Mouse (Mus musculus) CH12.LX (cell line): ENCODE measurements around the gene Oaz1. TPM values are rescaled to one million over a fixed set of nuclear protein-coding genes. Genes with fewer than 3 reads are reported as not detected.

Source experiments
- DNase-seq: peaks from one replicate; pipeline ENCODE4 v3.0.0-alpha.2; 2013; ENCODE audit errors: extremely low read depth
- H3K27ac ChIP-seq: 2 replicates; pipeline ENCODE4 v1.5.1; 2012; ENCODE audit warnings: low read depth, mild to moderate bottlenecking, control low read depth, moderate library complexity; ENCODE audit not compliant: insufficient read depth
- H3K27me3 ChIP-seq: replicated peaks from 2 replicates; pipeline ENCODE3; 2012; ENCODE audit warnings: inconsistent platforms
- H3K36me3 ChIP-seq, 2 experiments: replicated peaks in 1 of 2; 2 replicates each; pipeline versions ENCODE3 to v1.6.1; 2012; ENCODE audit warnings: inconsistent platforms in 1 of 2, low read length in 1 of 2, mild to moderate bottlenecking in 1 of 2, mixed read lengths in 1 of 2, moderate library complexity in 1 of 2; ENCODE audit not compliant: control insufficient read depth in 1 of 2, insufficient read depth in 1 of 2
- H3K4me1 ChIP-seq, 2 experiments: 2 replicates each; pipeline ENCODE4 v1.6.1; 2012; ENCODE audit warnings: inconsistent platforms in 1 of 2, moderate library complexity in 1 of 2; ENCODE audit not compliant: insufficient read depth in 2 of 2, control insufficient read depth in 1 of 2
- H3K4me2 ChIP-seq: 2 replicates; pipeline ENCODE4 v1.6.1; 2012; ENCODE audit warnings: low read depth, mild to moderate bottlenecking, control low read depth; ENCODE audit not compliant: poor library complexity, insufficient read depth, severe bottlenecking
- H3K4me3 ChIP-seq, 3 experiments: fragments of 150-350 bp in 1 of 3; sonication (generic) in 1 of 3; replicated peaks in 1 of 3; 2 replicates each; pipeline versions ENCODE3 to v1.5.1; 2011 to 2012; ENCODE audit warnings: low read depth in 2 of 3, low read length in 2 of 3, mild to moderate bottlenecking in 2 of 3, moderate library complexity in 2 of 3, control low read depth in 1 of 3, improper control_type of control experiment in 1 of 3, inconsistent platforms in 1 of 3, mixed read lengths in 1 of 3; ENCODE audit not compliant: poor library complexity in 1 of 3
- H3K79me2 ChIP-seq: replicated peaks from 2 replicates; pipeline ENCODE4 v1.6.1; 2012; ENCODE audit warnings: mild to moderate bottlenecking, moderate library complexity; ENCODE audit not compliant: control insufficient read depth, poor library complexity, insufficient read depth, severe bottlenecking; ENCODE audit errors: extremely low read depth
- H3K9ac ChIP-seq: 2 replicates; pipeline ENCODE4 v1.6.1; 2012; ENCODE audit warnings: low read depth, mild to moderate bottlenecking, control low read depth, moderate library complexity; ENCODE audit not compliant: insufficient read depth
- H3K9me3 ChIP-seq: replicated peaks from 2 replicates; pipeline ENCODE3; 2012; ENCODE audit warnings: low read length, inconsistent platforms, mixed read lengths
- BHLHE40 ChIP-seq: IDR thresholded peaks from 2 replicates; pipeline ENCODE4 v1.6.1; 2011; ENCODE audit warnings: mild to moderate bottlenecking, low read depth, low read length, improper control_type of control experiment
- CHD1 ChIP-seq: IDR thresholded peaks from 2 replicates; pipeline ENCODE4 v1.6.1; 2012; ENCODE audit warnings: low read depth, low read length, improper control_type of control experiment, inconsistent platforms
- CTCF ChIP-seq, 2 experiments: IDR thresholded peaks in 1 of 2; conservative IDR thresholded peaks in 1 of 2; 2 replicates each; pipeline ENCODE4 v1.5.1; 2011 to 2012; ENCODE audit warnings: low read depth in 2 of 2, low read length in 2 of 2, improper control_type of control experiment in 1 of 2, inconsistent platforms in 1 of 2, mild to moderate bottlenecking in 1 of 2, moderate library complexity in 1 of 2
- E2F4 ChIP-seq: IDR thresholded peaks from 2 replicates; pipeline ENCODE4 v1.6.1; 2011; ENCODE audit warnings: low read depth, low read length, improper control_type of control experiment; ENCODE audit not compliant: insufficient replicate concordance
- ELF1 ChIP-seq: IDR thresholded peaks from 2 replicates; pipeline ENCODE4 v1.6.1; 2014; ENCODE audit warnings: low read depth, mild to moderate bottlenecking, inconsistent platforms, low read length, improper control_type of control experiment
- EP300 ChIP-seq: IDR thresholded peaks from 2 replicates; pipeline ENCODE4 v1.6.1; 2011; ENCODE audit warnings: low read length, improper control_type of control experiment
- ETS1 ChIP-seq: conservative IDR thresholded peaks from 2 replicates; pipeline ENCODE4 v1.6.1; 2012; ENCODE audit warnings: low read depth, mild to moderate bottlenecking, inconsistent platforms, low read length, improper control_type of control experiment, moderate library complexity
- HCFC1 ChIP-seq: IDR thresholded peaks from 2 replicates; pipeline ENCODE4 v1.6.1; 2012; ENCODE audit warnings: low read depth, mild to moderate bottlenecking, inconsistent platforms, low read length, improper control_type of control experiment
- IRF4 ChIP-seq: IDR thresholded peaks from 2 replicates; pipeline ENCODE4 v1.6.1; 2014; ENCODE audit warnings: low read depth, mild to moderate bottlenecking, inconsistent platforms, low read length, improper control_type of control experiment
- JUND ChIP-seq: conservative IDR thresholded peaks from 2 replicates; pipeline ENCODE4 v1.6.1; 2011; ENCODE audit warnings: low read depth, low read length, improper control_type of control experiment
- MAZ ChIP-seq: IDR thresholded peaks from 2 replicates; pipeline ENCODE4 v1.6.1; 2012; ENCODE audit warnings: low read depth, mild to moderate bottlenecking, inconsistent platforms, low read length, improper control_type of control experiment, moderate library complexity
- MEF2A ChIP-seq: IDR thresholded peaks from 2 replicates; pipeline ENCODE4 v1.6.1; 2014; ENCODE audit warnings: low read depth, mild to moderate bottlenecking, inconsistent platforms, low read length, improper control_type of control experiment, borderline replicate concordance
- NELFE ChIP-seq: IDR thresholded peaks from 2 replicates; pipeline ENCODE4 v1.6.1; 2011; ENCODE audit warnings: low read depth, low read length, improper control_type of control experiment
- NRF1 ChIP-seq: IDR thresholded peaks from 2 replicates; pipeline ENCODE4 v1.6.1; 2014; ENCODE audit warnings: low read depth, mild to moderate bottlenecking, inconsistent platforms, low read length, improper control_type of control experiment, moderate library complexity
- POLR2A ChIP-seq: IDR thresholded peaks from 2 replicates; pipeline ENCODE4 v1.6.1; 2011; ENCODE audit warnings: low read depth, mild to moderate bottlenecking, improper control_type of control experiment, low read length
- POLR2AphosphoS2 ChIP-seq: IDR thresholded peaks from 2 replicates; pipeline ENCODE4 v1.6.1; 2011; ENCODE audit warnings: low read depth, low read length, improper control_type of control experiment
- SIN3A ChIP-seq: IDR thresholded peaks from 2 replicates; pipeline ENCODE4 v1.6.1; 2012; ENCODE audit warnings: low read length, improper control_type of control experiment, inconsistent platforms
- SMC3 ChIP-seq: IDR thresholded peaks from 2 replicates; pipeline ENCODE4 v1.6.1; 2011; ENCODE audit warnings: low read depth, low read length, improper control_type of control experiment
- dilution Hi-C: fragments of 300-500 bp; cut with MboI; formaldehyde crosslinking; loops from 2 replicates; pipeline ENCODE4 v1.14.3; 2020; ENCODE audit warnings: low sequenced_read_pairs; ENCODE audit not compliant: extremely low pct_unique_long_range_greater_than_20kb, extremely low pct_ligation_motif_present
- in situ Hi-C: fragments of 300-500 bp; cut with MboI; formaldehyde crosslinking; loops from 3 replicates; pipeline ENCODE4 v1.14.3; 2019; ENCODE audit warnings: low sequenced_read_pairs, low pct_ligation_motif_present, low pct_unique_long_range_greater_than_20kb, mixed read lengths
- polyA plus RNA-seq: library from polyadenylated mRNA; unstranded; fragments of >175 nt; gene quantifications from 2 replicates; pipeline ENCODE4 v1.2.1, GENCODE M21; 2012; ENCODE audit warnings: low read depth; ENCODE audit not compliant: insufficient read length
- total RNA-seq, 2 experiments: library from RNA; depleted of rRNA; stranded (reverse); fragments of 300-350 nt in 1 of 2; fragments of >200 nt in 1 of 2; gene quantifications; 2 replicates each; pipeline ENCODE4 v1.2.3; 2012 to 2014

Gene Oaz1
- total and polyA plus RNA-seq, 3 experiments: 646 to 1,081 (median 899) TPM

DNA sequence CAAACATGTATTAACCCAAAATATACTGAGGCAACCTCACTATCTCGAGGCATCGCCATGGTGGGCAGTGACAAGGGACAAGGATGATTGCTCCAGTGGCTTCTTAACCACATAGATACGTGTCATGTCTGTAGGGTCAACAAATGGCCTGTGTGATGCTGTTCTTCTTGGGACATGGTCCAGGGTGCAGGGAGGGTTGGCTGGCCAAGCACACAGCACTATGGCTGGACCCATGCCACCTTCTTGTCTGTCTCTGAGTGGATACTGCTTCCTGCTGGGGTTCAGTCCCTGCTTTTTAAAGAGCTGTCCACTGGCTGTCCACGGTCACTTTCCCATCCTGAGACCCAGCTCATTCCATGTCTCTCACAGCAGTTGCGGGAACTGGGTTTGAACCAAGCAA lies 49.3 kb upstream of the Oaz1 start:
- dilution Hi-C loops: no loop called here
- TF ChIP-seq NELFE (no peak), IRF4 (no peak), SIN3A (no peak), NRF1 (no peak), POLR2A (no peak), BHLHE40 (no peak), CTCF (conservative IDR thresholded peaks at IDR 0.05 in 1 of 2, IDR thresholded peaks at IDR 0.05 in 1 of 2; ENCODE audit: low read depth in 2 of 2, low read length in 2 of 2) (no peak), MAZ (no peak), SMC3 (no peak), ETS1 (no peak), CHD1 (no peak), EP300 (no peak), E2F4 (no peak), POLR2AphosphoS2 (no peak)
- TF ChIP-seq, all 38 proteins: peak for 0
- no peak for DNase-seq
- no peak overlapping the region for H3K27ac ChIP-seq
- in situ Hi-C loops: no loop called here
- H3K4me2 ChIP-seq: no peak overlapping the region
- H3K4me3 ChIP-seq: no peak overlapping the region
- H3K9ac ChIP-seq: no peak overlapping the region
- no peaks in the 10 kb centered on the region for H3K9me3 ChIP-seq
- H3K27me3 ChIP-seq: no peaks in the 10 kb centered on the region
- no peaks in the 10 kb centered on the region for H3K79me2 ChIP-seq
- peaks cover 4 to 10% of the 10 kb centered on the region in 2 experiments; a peak in 2 of 4 replicates for H3K4me1 ChIP-seq
- peaks cover 89 to 100% of the 10 kb centered on the region in 2 experiments for H3K36me3 ChIP-seq

DNA sequence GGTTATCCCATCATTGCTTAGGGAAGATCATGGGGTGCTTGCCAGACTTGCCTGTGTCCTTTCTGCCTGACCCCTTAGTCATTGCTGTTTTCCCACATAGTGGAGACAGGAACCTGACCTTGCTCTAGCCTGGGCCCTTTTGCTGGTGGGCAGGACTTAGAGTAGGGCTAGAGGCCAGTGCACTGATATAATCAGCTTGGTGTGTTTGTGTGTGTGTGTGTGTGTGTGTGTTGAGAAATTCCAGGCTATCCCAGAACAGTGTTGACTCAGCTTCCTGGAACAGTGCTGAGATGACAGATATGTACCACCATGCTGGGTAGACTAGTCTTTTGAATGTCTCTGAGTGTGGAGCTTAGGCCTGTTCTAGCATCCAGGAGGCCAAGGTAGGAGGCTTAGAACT lies 46.9 kb upstream of the Oaz1 start:
- no peak overlapping the region for H3K9ac ChIP-seq
- in situ Hi-C loops: no loop called here
- H3K27me3 ChIP-seq: no peaks in the 10 kb centered on the region
- H3K27ac ChIP-seq: no peak overlapping the region
- TF ChIP-seq HCFC1 (no peak), SMC3 (no peak), MEF2A (no peak), JUND (no peak), ELF1 (no peak)
- peaks cover 0 to under 1% of the 10 kb centered on the region in 2 experiments; a peak in 2 of 4 replicates for H3K4me1 ChIP-seq
- H3K4me3 ChIP-seq: no peak overlapping the region
- H3K9me3 ChIP-seq: no peaks in the 10 kb centered on the region
- no peak overlapping the region for H3K4me2 ChIP-seq
- dilution Hi-C loops: no loop called here
- peaks cover 89 to 100% of the 10 kb centered on the region in 2 experiments for H3K36me3 ChIP-seq
- no peaks in the 10 kb centered on the region for H3K79me2 ChIP-seq
- no peak for DNase-seq
